Mouse (Mus musculus) B cell, adult 62 days (primary cell): ENCODE data around the gene Aadacl4. TPM values are rescaled to one million over a fixed set of nuclear protein-coding genes. Genes with fewer than 3 reads are reported as not detected.

ENCODE experiments used
- total RNA-seq: library from RNA; stranded (reverse); gene quantifications from 4 replicates; pipeline ENCODE4 v1.2.4, GENCODE M21; 2023

Aadacl4 gene
- not detected in 4 replicates for total RNA-seq

DNA sequence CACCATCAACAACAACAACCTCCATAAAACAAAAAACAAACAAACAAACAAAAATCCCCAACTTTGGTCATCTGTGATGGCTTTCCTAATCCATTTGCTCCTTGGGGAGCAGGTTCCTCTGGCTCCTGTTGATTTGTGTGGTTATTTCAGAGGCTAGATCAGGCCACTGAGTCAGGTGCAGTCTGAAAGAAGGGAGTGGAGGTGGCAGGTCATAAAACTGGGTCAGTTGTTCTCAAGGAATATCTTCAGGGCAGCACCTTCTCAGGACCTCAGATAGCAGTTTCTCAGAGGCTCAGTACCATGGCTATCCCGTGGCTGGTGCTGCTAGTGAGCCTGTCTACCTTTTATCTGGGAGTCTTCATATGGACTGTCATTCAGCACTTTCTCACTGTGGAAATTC is at the start of gene Aadacl4:
Aadacl4 (plus strand) TSS at position 301 of the 400 bp plus-strand sequence.

DNA sequence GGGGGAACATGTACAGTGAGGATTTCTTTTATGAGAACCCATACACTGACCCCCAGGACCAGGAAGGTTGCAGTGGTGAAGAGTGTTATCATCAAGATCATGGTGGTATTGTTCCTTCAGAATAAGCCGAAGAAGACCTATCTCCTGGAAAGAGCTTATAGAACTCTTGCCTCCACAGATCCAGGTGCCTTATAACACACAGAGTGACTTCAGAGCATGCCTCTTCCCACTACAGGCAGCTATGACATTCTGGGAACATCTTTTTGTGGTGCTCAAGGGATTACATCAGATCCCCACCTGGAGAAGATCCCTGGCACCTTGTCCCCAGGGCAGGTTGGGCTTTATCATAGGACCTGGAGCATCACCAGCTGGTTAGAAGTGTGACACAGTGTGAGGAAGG is 48.5 kb upstream of the Aadacl4 start, which contains the start of gene Gm13124:
Gm13124 (minus strand) TSS at position 101 of the 400 bp plus-strand sequence.

Other genes starting within 250 kb of the Aadacl4 start
- gene Pramef20, start 235.8 kb upstream of the Aadacl4 start, total RNA-seq = not detected in 4 replicates
- gene Pramef12, start 205.2 kb upstream of the Aadacl4 start, total RNA-seq = not detected in 4 replicates
- not detected in 4 replicates for gene 1700012P22Rik, start 174.9 kb upstream of the Aadacl4 start, total RNA-seq
- gene Gm9944, start 160.4 kb upstream of the Aadacl4 start, total RNA-seq = not detected in 4 replicates
- not detected in 4 replicates for gene Aadacl3, start 150.0 kb upstream of the Aadacl4 start, total RNA-seq
- not detected in 4 replicates for gene 9430007A20Rik, start 93.9 kb upstream of the Aadacl4 start, total RNA-seq
- not detected in 4 replicates for gene Gm13124, start 48.6 kb upstream of the Aadacl4 start, total RNA-seq
- gene Gm436, start 72.7 kb downstream of the Aadacl4 start, total RNA-seq = not detected in 4 replicates
- gene Gm13178, start 107.7 kb downstream of the Aadacl4 start, total RNA-seq = not detected in 4 replicates
- gene Gm438, start 172.9 kb downstream of the Aadacl4 start, total RNA-seq = not detected in 4 replicates